Mouse (Mus musculus): ENCODE data around the gene Lyrm9. TPM values are rescaled to one million over a fixed set of nuclear protein-coding genes. Genes with fewer than 3 reads are reported as not detected.

Lyrm9 gene
- polyA plus RNA-seq, 1 experiment from 2014 or later: 12.9 TPM

GRCm38 (mm10) chr11:78851871-78852265 lies 25.5 kb downstream of the Lyrm9 start:
- TF ChIP-seq EP300 (IDR thresholded peaks at IDR 0.05; ENCODE audit: low read depth) (no peak), CTCF (IDR thresholded peaks at IDR 0.05; ENCODE audit: low read depth) (no peak)
- H3K36me3 ChIP-seq (replicated peaks; ENCODE audit: insufficient read depth, low read length): no peaks in the 10 kb centered on the region
- H3K27ac ChIP-seq (ENCODE audit: low read depth): no peak overlapping the region
- no peak overlapping the region for H3K9ac ChIP-seq (replicated peaks)
- DNase-seq (no peak), ATAC-seq (no peak)
- H3K4me2 ChIP-seq (ENCODE audit: low read depth, low read length): no peak overlapping the region
- WGBS (ENCODE audit: insufficient replicate concordance): 49% methylated on average over 6 of the region's 6 CpGs
- no peak overlapping the region for H3K4me3 ChIP-seq (ENCODE audit: low read depth, low read length)
- peaks cover 8% of the 10 kb centered on the region for H3K4me1 ChIP-seq (ENCODE audit: insufficient read depth)
- H3K27me3 ChIP-seq (ENCODE audit: insufficient read depth, low read length): no peaks in the 10 kb centered on the region
- H3K9me3 ChIP-seq (ENCODE audit: low read length): no peaks in the 10 kb centered on the region

DNA sequence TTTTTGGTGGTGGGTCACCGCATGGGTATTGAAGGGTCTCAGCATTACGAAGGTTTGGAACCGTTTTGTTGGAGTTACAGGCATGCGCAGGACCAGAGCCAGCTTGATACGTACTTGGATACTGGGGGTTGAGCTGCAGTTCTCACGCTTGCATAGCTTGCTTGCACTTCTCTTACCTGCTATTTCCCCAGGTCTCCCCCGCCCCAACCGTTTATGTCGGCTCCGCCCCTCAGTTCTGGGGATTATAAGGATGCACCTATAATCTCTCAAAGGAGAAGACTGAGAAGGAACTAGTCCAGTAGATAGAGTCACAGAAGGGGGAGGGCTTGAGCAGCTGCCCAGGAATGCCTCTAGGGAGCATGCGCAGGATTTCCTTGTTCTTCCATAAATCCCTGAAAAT lies 26.1 kb downstream of the Lyrm9 start:
- 82% methylated on average over 11 of the region's 11 CpGs for WGBS (ENCODE audit: insufficient replicate concordance)
- no peak for ATAC-seq
- Histone ChIP-seq H3K27me3 (ENCODE audit: insufficient read depth, low read length) (no peaks in the 10 kb centered on the region), H3K9me3 (ENCODE audit: low read length) (no peaks in the 10 kb centered on the region), H3K27ac (ENCODE audit: low read depth) (no peak overlapping the region), H3K36me3 (replicated peaks; ENCODE audit: insufficient read depth, low read length) (no peaks in the 10 kb centered on the region), H3K4me1 (ENCODE audit: insufficient read depth) (peaks cover 8% of the 10 kb centered on the region), H3K4me3 (ENCODE audit: low read depth, low read length) (no peak overlapping the region), H3K4me2 (ENCODE audit: low read depth, low read length) (no peak overlapping the region), H3K9ac (replicated peaks) (no peak overlapping the region)
- TF ChIP-seq EP300 (IDR thresholded peaks at IDR 0.05; ENCODE audit: low read depth) (no peak), CTCF (IDR thresholded peaks at IDR 0.05; ENCODE audit: low read depth) (no peak)
- DNase-seq: no peak

GRCm38 (mm10) chr11:78856310-78856709 lies 29.9 kb downstream of the Lyrm9 start:
- no peak overlapping the region for H3K4me3 ChIP-seq (ENCODE audit: low read depth, low read length)
- ATAC-seq: no peak
- 13% methylated on average over 7 of the region's 7 CpGs for WGBS (ENCODE audit: insufficient replicate concordance)
- H3K4me2 ChIP-seq (ENCODE audit: low read depth, low read length): no peak overlapping the region
- peak; percentile 88 for DNase-seq
- H3K4me1 ChIP-seq (ENCODE audit: insufficient read depth): no peaks in the 10 kb centered on the region
- H3K27me3 ChIP-seq (ENCODE audit: insufficient read depth, low read length): no peaks in the 10 kb centered on the region
- H3K36me3 ChIP-seq (replicated peaks; ENCODE audit: insufficient read depth, low read length): no peaks in the 10 kb centered on the region
- TF ChIP-seq EP300 (IDR thresholded peaks at IDR 0.05; ENCODE audit: low read depth): no peak
- TF ChIP-seq CTCF (IDR thresholded peaks at IDR 0.05; ENCODE audit: low read depth): peak; percentile 98
- no peak overlapping the region; the same call in 1 of the 2 replicates for H3K9ac ChIP-seq (replicated peaks)
- no peak overlapping the region for H3K27ac ChIP-seq (ENCODE audit: low read depth)
- H3K9me3 ChIP-seq (ENCODE audit: low read length): no peaks in the 10 kb centered on the region

DNA sequence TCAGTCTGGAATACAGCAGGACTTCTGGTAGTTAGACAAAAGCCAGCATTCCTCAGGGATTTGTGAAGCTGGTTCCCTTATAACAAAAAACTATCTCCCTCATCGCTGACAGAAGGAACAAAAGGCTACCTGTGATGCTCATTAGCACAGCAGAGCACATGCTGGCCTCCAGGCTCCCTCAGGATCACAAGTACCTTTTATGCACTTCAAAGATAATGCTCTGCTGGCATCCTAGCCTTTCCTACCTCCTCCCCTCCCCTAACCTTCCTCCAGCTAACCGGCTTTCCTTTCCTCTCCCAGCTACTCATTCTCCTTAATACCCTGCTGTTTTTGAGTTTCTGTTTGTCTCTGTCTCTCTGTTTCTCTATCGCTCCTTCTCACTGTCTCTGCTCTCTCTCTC lies 31.2 kb downstream of the Lyrm9 start:
- DNase-seq: no peak
- no peaks in the 10 kb centered on the region for H3K27me3 ChIP-seq (ENCODE audit: insufficient read depth, low read length)
- no peaks in the 10 kb centered on the region for H3K4me1 ChIP-seq (ENCODE audit: insufficient read depth)
- no peaks in the 10 kb centered on the region for H3K36me3 ChIP-seq (replicated peaks; ENCODE audit: insufficient read depth, low read length)
- no peak for TF ChIP-seq EP300 (IDR thresholded peaks at IDR 0.05; ENCODE audit: low read depth)
- no peak for TF ChIP-seq CTCF (IDR thresholded peaks at IDR 0.05; ENCODE audit: low read depth)
- no peak overlapping the region for H3K9ac ChIP-seq (replicated peaks)
- no peak overlapping the region for H3K27ac ChIP-seq (ENCODE audit: low read depth)
- WGBS (ENCODE audit: insufficient replicate concordance): 29% methylated on average over 3 of the region's 3 CpGs
- no peak for ATAC-seq
- H3K4me3 ChIP-seq (ENCODE audit: low read depth, low read length): no peak overlapping the region
- no peak overlapping the region for H3K4me2 ChIP-seq (ENCODE audit: low read depth, low read length)
- H3K9me3 ChIP-seq (ENCODE audit: low read length): no peaks in the 10 kb centered on the region

- 76% methylated on average over 4 of the region's 4 CpGs for WGBS (ENCODE audit: insufficient replicate concordance)
- Histone ChIP-seq H3K27me3 (ENCODE audit: insufficient read depth, low read length) (no peaks in the 10 kb centered on the region), H3K9ac (replicated peaks) (no peak overlapping the region), H3K4me1 (ENCODE audit: insufficient read depth) (no peaks in the 10 kb centered on the region), H3K36me3 (replicated peaks; ENCODE audit: insufficient read depth, low read length) (no peaks in the 10 kb centered on the region), H3K4me3 (ENCODE audit: low read depth, low read length) (no peak overlapping the region), H3K27ac (ENCODE audit: low read depth) (peak overlapping the region; percentile 64; the same call in 1 of the 2 replicates), H3K9me3 (ENCODE audit: low read length) (peaks cover 3% of the 10 kb centered on the region; the same call in 1 of the 2 replicates), H3K4me2 (ENCODE audit: low read depth, low read length) (no peak overlapping the region)
- TF ChIP-seq CTCF (IDR thresholded peaks at IDR 0.05; ENCODE audit: low read depth) (no peak), EP300 (IDR thresholded peaks at IDR 0.05; ENCODE audit: low read depth) (no peak)
- DNase-seq: no peak
- no peak for ATAC-seq
Measured at GRCm38 (mm10) chr11:78863898-78864297, 37.5 kb downstream of the Lyrm9 start.

DNA sequence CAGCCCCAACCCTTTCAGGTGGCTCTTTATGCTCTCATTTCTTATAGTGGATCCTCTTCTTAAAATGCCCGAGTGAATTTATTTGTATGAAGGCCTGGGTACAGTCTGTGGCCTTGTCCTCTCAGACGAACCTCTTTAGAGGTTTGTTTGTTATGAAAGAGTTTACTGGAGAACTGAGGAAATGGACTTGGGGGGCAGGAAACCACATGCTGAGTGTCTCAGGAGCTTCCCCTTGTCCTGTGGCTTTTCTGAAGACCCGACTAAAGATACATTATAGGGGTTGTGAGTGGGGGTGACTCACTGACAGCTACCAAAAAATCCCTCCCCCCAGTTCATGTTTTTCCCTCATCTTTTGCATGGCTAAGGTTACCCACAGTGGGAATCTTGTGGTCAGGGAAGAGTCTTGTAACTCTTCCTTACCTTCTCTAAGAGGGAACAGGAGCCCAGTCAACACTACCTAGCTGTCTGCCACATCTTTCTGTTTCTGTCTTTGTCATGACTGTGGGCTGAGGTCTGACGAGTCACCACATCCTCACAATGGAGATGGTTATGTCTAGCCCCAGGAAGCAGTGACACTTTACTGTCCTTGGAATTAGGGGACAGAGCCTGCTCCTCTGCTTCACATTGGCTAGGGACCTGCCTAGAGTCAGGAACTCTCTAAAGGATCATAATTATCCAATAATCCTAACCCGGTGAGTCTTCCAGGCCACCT lies 38.3 kb downstream of the Lyrm9 start:
- Histone ChIP-seq H3K4me1 (ENCODE audit: insufficient read depth) (no peaks in the 10 kb centered on the region), H3K4me2 (ENCODE audit: low read depth, low read length) (0 out of 2 replicates have a peak overlapping the region, but pooled peaks have one; percentile 35), H3K9me3 (ENCODE audit: low read length) (peaks cover 3% of the 10 kb centered on the region; the same call in 1 of the 2 replicates), H3K27me3 (ENCODE audit: insufficient read depth, low read length) (no peaks in the 10 kb centered on the region), H3K4me3 (ENCODE audit: low read depth, low read length) (no peak overlapping the region), H3K9ac (replicated peaks) (no peak overlapping the region; the same call in 1 of the 2 replicates), H3K36me3 (replicated peaks; ENCODE audit: insufficient read depth, low read length) (no peaks in the 10 kb centered on the region), H3K27ac (ENCODE audit: low read depth) (peak overlapping the region; percentile 64; the same call in 1 of the 2 replicates)
- no peak for DNase-seq
- no peak for ATAC-seq
- no peak for TF ChIP-seq EP300 (IDR thresholded peaks at IDR 0.05; ENCODE audit: low read depth)
- no peak for TF ChIP-seq CTCF (IDR thresholded peaks at IDR 0.05; ENCODE audit: low read depth)
- WGBS (ENCODE audit: insufficient replicate concordance): 37% methylated on average over 5 of the region's 5 CpGs
